ENCODE assay signal across 8 mouse cellular contexts in genomic region chr5:77015544-77016482, GRCm38 (mm10). TPM values are rescaled to one million over a fixed set of nuclear protein-coding genes. Genes with fewer than 3 reads are reported as not detected.
A peak's percentile ranks its signal among the peaks of the same experiment; 100 is the strongest.
DNase-seq lines count a peak whose midpoint lies in the region; ATAC-seq and TF ChIP-seq lines count a peak whose summit lies in the region.

Gene Thegl, plus strand, starts transcription at chr5:77016023.

- H3K9ac ChIP-seq in lung, embryonic 14.5 days = peak within 1 kb of the TSS; percentile 3
- H3K9ac ChIP-seq in neural tube, embryonic 15.5 days (replicated peaks) = peak within 1 kb of the TSS; percentile 44; the same call in 1 of the 2 replicates

- no peaks in the 10 kb centered on the region for H3K36me3 ChIP-seq in lung, embryonic 14.5 days (ENCODE audit: insufficient read depth)
- H3K36me3 ChIP-seq in neural tube, embryonic 15.5 days = no peaks in the 10 kb centered on the region
- H3K36me3 ChIP-seq in testis, adult 2 months (ENCODE audit: control insufficient read depth, insufficient read depth, low read length) = no peaks in the 10 kb centered on the region; the same call in 1 of the 2 replicates

- peak within 1 kb of the TSS; percentile 80 for H3K4me2 ChIP-seq in lung, embryonic 14.5 days
- peak within 1 kb of the TSS; percentile 91 for H3K4me2 ChIP-seq in neural tube, embryonic 15.5 days

- WGBS in lung, embryonic 14.5 days = 14% methylated on average over 57 of the region's 57 CpGs
- 11% methylated on average over 57 of the region's 57 CpGs for WGBS in neural tube, embryonic 15.5 days

- no peak for TF ChIP-seq CTCF in lung, embryonic 14.5 days (IDR thresholded peaks at IDR 0.05; ENCODE audit: low read depth)
- TF ChIP-seq CTCF in testis, adult 2 months (IDR thresholded peaks at IDR 0.05; ENCODE audit: control insufficient read depth, insufficient read depth, insufficient replicate concordance, low read depth, low read length) = no peak

- H3K27ac ChIP-seq in lung, embryonic 14.5 days (ENCODE audit: low read depth) = no peak within 1 kb of the TSS
- no peak within 1 kb of the TSS for H3K27ac ChIP-seq in neural tube, embryonic 15.5 days (replicated peaks)
- H3K27ac ChIP-seq in testis, adult 2 months (ENCODE audit: control insufficient read depth, insufficient read depth, low read depth, low read length) = peak within 1 kb of the TSS; percentile 78

- H3K9me3 ChIP-seq in lung, embryonic 14.5 days (ENCODE audit: low read depth, low read length) = no peaks in the 10 kb centered on the region
- no peaks in the 10 kb centered on the region for H3K9me3 ChIP-seq in neural tube, embryonic 15.5 days (replicated peaks)

- ATAC-seq in lung, embryonic 14.5 days (ENCODE audit: insufficient read depth) = peak; percentile 98
- peak; percentile 97 for ATAC-seq in neural tube, embryonic 15.5 days (ENCODE audit: low FRiP score)

- no peaks in the 10 kb centered on the region for H3K27me3 ChIP-seq in lung, embryonic 14.5 days (ENCODE audit: insufficient read depth, low read length)
- no peaks in the 10 kb centered on the region; the same call in 1 of the 2 replicates for H3K27me3 ChIP-seq in neural tube, embryonic 15.5 days (replicated peaks)
- H3K27me3 ChIP-seq in testis, adult 2 months (ENCODE audit: control insufficient read depth, insufficient read depth, low read length) = no peaks in the 10 kb centered on the region

- peak; percentile 93 for TF ChIP-seq POLR2A in testis, adult 2 months (IDR thresholded peaks at IDR 0.05; ENCODE audit: control insufficient read depth, low read depth, low read length)

- DNase-seq in Muller cell, postnatal 12 days (ENCODE audit: inconsistent ontology term) = peak; percentile 86
- DNase-seq in cerebellum, adult 9-10 months = peak; percentile 48
- DNase-seq in forelimb bud, embryonic 11.5 days (ENCODE audit: low read depth, low spot score) = peak; percentile 69
- DNase-seq in heart, postnatal 4 days = peak; percentile 81
- DNase-seq in layer of hippocampus, adult 8-10 months (ENCODE audit: low spot score in 2 of 2) = peak; percentile 53 to 69
- peak; percentile 91 for DNase-seq in lung, embryonic 14.5 days

- H3K4me1 ChIP-seq in lung, embryonic 14.5 days (ENCODE audit: insufficient read depth) = no peaks in the 10 kb centered on the region
- peaks cover 4% of the 10 kb centered on the region; the same call in 1 of the 2 replicates for H3K4me1 ChIP-seq in neural tube, embryonic 15.5 days
- H3K4me1 ChIP-seq in testis, adult 2 months (ENCODE audit: control insufficient read depth, insufficient read depth, low read length) = peaks cover 4% of the 10 kb centered on the region

- H3K4me3 ChIP-seq in lung, embryonic 14.5 days (ENCODE audit: low read depth, low read length) = peak within 1 kb of the TSS; percentile 46
- peak within 1 kb of the TSS; percentile 61 for H3K4me3 ChIP-seq in neural tube, embryonic 15.5 days (replicated peaks)
- peak within 1 kb of the TSS; percentile 93 for H3K4me3 ChIP-seq in testis, adult 2 months (ENCODE audit: control insufficient read depth, low read depth, low read length)

RNA-seq across cellular contexts. Expression of gene Thegl, which starts in this region (rescaled TPM):
- not detected for total RNA-seq in heart, postnatal 4 days (2021)
- 1 to 10 TPM in 1 of 4 experiments, under 1 TPM in 3; 0.51 to 1.0 (median 0.79) TPM for total RNA-seq in layer of hippocampus, adult 8-10 months (2022)
- polyA plus RNA-seq in lung, embryonic 14.5 days (2014; fragmentation: Nextera tagmentation; extraction: Ambion mirVana) = 0.30 and 0.66 TPM in 2 replicates
- 0.60 and 0.75 TPM in 2 replicates for polyA plus RNA-seq in neural tube, embryonic 15.5 days (2015; fragmentation: Nextera tagmentation; extraction: Ambion mirVana)
- polyA plus RNA-seq in testis, adult 2 months (2012; rRNA removed) = 145 and 149 TPM in 2 replicates

Comparison
In these comparisons a context has a peak if more than half of its experiments do, and no peak if none do; other contexts are left out.
1. RNA of gene Thegl (polyA plus RNA-seq): 145 to 149 TPM in testis, adult 2 months; 0.60 to 0.75 TPM in neural tube, embryonic 15.5 days and 0.30 to 0.66 TPM in lung, embryonic 14.5 days; every median in the first group is over 10 times any median in the second.
2. Peak in DNase-seq in heart, postnatal 4 days; RNA of the gene not detected or under 1 TPM.
3. Peak in DNase-seq, ATAC-seq, H3K4me3 ChIP-seq, H3K9ac ChIP-seq and H3K4me2 ChIP-seq in lung, embryonic 14.5 days; RNA of the gene not detected or under 1 TPM.
4. Peak in ATAC-seq, H3K4me3 ChIP-seq, H3K9ac ChIP-seq and H3K4me2 ChIP-seq in neural tube, embryonic 15.5 days; RNA of the gene not detected or under 1 TPM.
5. Peak in every context shown above with its lines, with median percentiles within 50 percentile points of each other: DNase-seq and H3K4me3 ChIP-seq.